Mouse (Mus musculus) layer of hippocampus, postnatal 10 days (tissue): ENCODE measurements around the gene Nqo2. TPM values are rescaled to one million over a fixed set of nuclear protein-coding genes. Genes with fewer than 3 reads are reported as not detected.
A peak's percentile ranks its signal among the peaks of the same experiment; 100 is the strongest.

Experiments used
- DNase-seq, 2 experiments: peaks; one replicate each; pipeline ENCODE4 v3.0.0; 2021; ENCODE audit warnings: low spot score in 2 of 2
- total RNA-seq, 2 experiments: library from RNA; stranded (reverse); gene quantifications; 2 replicates each; pipeline ENCODE4 v1.2.3; 2021

Gene Nqo2
- total RNA-seq, 2 experiments from 2014 or later = 6.4 to 7.4 TPM

GRCm38 (mm10) chr13:33989625-33990024 lies 25.1 kb downstream of the Nqo2 start:
- no peak for DNase-seq

GRCm38 (mm10) chr13:33995197-33995596 lies 30.7 kb downstream of the Nqo2 start:
- DNase-seq = peak; percentile 68 to 74

GRCm38 (mm10) chr13:34002058-34003006 lies 37.8 kb downstream of the Nqo2 start, which contains the start of the genes Ripk1 and Serpinb6a:
Gene Ripk1, plus strand, starts transcription at chr13:34002363.
Gene Serpinb6a, minus strand, starts transcription at chr13:34002794.
- DNase-seq = peak; percentile 87 to 91

- no peak for DNase-seq
These were observed 38.6 kb downstream of the Nqo2 start for GRCm38 (mm10) chr13:34003058-34003457.

- DNase-seq = no peak
These were observed 42.7 kb downstream of the Nqo2 start for GRCm38 (mm10) chr13:34007234-34007633.

- DNase-seq = no peak
These were observed 52.6 kb downstream of the Nqo2 start for GRCm38 (mm10) chr13:34016927-34017569.

GRCm38 (mm10) chr13:34018521-34018920 lies 54.0 kb downstream of the Nqo2 start:
- DNase-seq = no peak

- DNase-seq = no peak
These were observed 57.5 kb downstream of the Nqo2 start for GRCm38 (mm10) chr13:34021998-34022397.

- no peak for DNase-seq
These were observed 67.6 kb downstream of the Nqo2 start for GRCm38 (mm10) chr13:34032041-34032440.

GRCm38 (mm10) chr13:34035424-34035823 lies 70.9 kb downstream of the Nqo2 start:
- no peak for DNase-seq

- no peak for DNase-seq
These were observed 72.2 kb downstream of the Nqo2 start for GRCm38 (mm10) chr13:34036726-34037125.

GRCm38 (mm10) chr13:34037172-34038055 lies 72.9 kb downstream of the Nqo2 start, which contains the start of gene Bphl:
Gene Bphl, plus strand, starts transcription at chr13:34037597.
- peak; percentile 89 to 95 for DNase-seq

GRCm38 (mm10) chr13:34038056-34038432 lies 73.6 kb downstream of the Nqo2 start:
- no peak for DNase-seq

Other genes with a start within 250 kb of the Nqo2 start
- gene Serpinb6e, start 121.3 kb upstream of the Nqo2 start, total RNA-seq = not detected
- gene Serpinb6c, start 59.0 kb upstream of the Nqo2 start, total RNA-seq = under 1 TPM in 1 of 2 experiments, not detected in 1; 0.85 TPM
- 10 to 100 TPM in 1 of 2 experiments, 1 to 10 TPM in 1; 7.8 to 10.1 TPM for gene Ripk1, start 37.7 kb downstream of the Nqo2 start, total RNA-seq
- 10 to 100 TPM; 49.6 to 52.9 TPM for gene Serpinb6a, start 38.1 kb downstream of the Nqo2 start, total RNA-seq
- 10 to 100 TPM; 34.6 to 35.9 TPM for gene Bphl, start 72.9 kb downstream of the Nqo2 start, total RNA-seq
- 1,000 to 10,000 TPM; 2,376 to 2,620 TPM for gene Tubb2a, start 113.3 kb downstream of the Nqo2 start, total RNA-seq
- gene Tubb2b, start 165.8 kb downstream of the Nqo2 start, total RNA-seq = 1,000 to 10,000 TPM; 1,434 to 1,803 TPM
- 10 to 100 TPM; 28.9 to 34.7 TPM for gene Psmg4, start 198.3 kb downstream of the Nqo2 start, total RNA-seq